Mouse (Mus musculus): ENCODE data around the gene Gm44973. TPM values are rescaled to one million over a fixed set of nuclear protein-coding genes. Genes with fewer than 3 reads are reported as not detected.
"Not testable (repeated sequence)": the region's sequence is repeated elsewhere in the genome, so short reads cannot be mapped to it uniquely, and the experiment has no call there.

Gm44973 gene
- total RNA-seq (2021) = not detected in 2 replicates
- long read RNA-seq, experiment 1, partial matches to known transcripts = 0 of 1 reads
- long read RNA-seq, experiment 1, other reads (novel, unspliced or antisense) = 1 of 1 reads
- long read RNA-seq, experiment 2, partial matches to known transcripts = 0 of 4 reads
- long read RNA-seq, experiment 2, other reads (novel, unspliced or antisense) = 4 of 4 reads

- peak; percentile 98 for DNase-seq
These were observed at the start of gene Gm44973 for GRCm38 (mm10) chr7:5015118-5016001. TSS of gene Gm44973 (plus strand) at chr7:5015496.

DNA sequence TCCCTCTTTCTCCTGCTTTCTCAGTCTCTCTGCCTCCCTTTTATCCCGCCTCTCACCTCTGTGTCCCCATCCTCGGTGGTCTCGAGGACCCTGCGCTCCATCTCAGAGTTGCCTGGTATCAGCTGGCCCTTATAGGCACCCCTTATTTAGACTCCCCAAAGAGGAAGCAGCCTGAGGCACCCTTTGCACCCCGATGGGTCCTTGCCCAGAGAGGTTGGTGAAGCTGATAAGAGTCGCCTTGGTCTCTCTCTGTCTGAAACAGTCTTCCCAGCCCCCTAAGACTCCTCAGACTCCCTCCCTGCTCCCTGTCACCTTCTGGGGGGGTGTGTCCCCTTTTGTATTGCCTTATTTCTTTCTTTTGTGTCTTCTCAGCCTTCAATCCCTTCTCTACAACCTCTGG lies 44.2 kb upstream of the Gm44973 start, which contains the start of gene Sbk3:
Gene Sbk3 (minus strand): TSS at position 101 of the 400 bp plus-strand sequence.
- DNase-seq = no peak

DNA sequence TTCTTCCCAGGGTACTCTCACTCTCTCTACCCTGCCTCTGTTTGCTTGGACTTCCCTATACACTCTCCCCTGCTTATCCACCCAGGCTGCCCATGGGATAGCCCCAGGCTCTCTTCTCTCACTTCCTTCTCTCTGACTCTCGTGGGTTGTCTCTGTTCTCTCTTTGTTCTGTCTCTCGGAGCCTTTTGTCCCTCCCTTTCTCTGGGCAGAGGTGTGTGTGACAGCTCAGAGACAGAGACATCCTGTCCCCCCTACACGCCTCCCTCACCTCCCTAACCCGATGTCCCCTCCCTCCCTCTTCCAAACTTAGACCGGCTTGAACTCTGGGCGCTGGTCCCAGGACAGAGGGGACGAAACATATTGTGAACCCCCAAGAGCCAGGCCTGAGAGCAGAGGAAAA lies 43.6 kb upstream of the Gm44973 start:
- DNase-seq = no peak

- DNase-seq = peak; percentile 81
These were observed 42.8 kb upstream of the Gm44973 start for GRCm38 (mm10) chr7:4972321-4973047.

DNA sequence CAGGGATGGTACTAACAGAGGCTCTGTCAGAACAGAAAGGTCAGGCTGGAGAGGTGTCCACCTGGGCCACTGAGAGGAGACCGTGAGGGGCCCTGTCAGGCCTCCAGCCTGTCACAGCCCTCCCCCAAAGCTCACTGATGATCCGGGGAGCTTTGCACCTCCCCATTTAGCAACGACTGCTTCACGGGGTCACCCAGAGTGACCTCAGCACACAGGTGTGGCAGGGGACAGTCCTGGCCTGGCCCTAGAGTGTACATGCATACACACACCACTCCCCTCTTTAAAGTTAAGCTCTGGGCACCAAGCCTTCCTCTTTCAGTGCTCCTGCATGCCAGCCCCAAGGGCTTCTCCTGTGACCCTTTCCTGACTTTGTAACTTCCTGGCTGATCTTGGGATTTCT lies 39.8 kb upstream of the Gm44973 start:
- DNase-seq = no peak

GRCm38 (mm10) chr7:4976832-4977231 lies 38.5 kb upstream of the Gm44973 start:
- DNase-seq = no peak

GRCm38 (mm10) chr7:4988250-4988649 lies 27.0 kb upstream of the Gm44973 start:
- no peak for DNase-seq

DNA sequence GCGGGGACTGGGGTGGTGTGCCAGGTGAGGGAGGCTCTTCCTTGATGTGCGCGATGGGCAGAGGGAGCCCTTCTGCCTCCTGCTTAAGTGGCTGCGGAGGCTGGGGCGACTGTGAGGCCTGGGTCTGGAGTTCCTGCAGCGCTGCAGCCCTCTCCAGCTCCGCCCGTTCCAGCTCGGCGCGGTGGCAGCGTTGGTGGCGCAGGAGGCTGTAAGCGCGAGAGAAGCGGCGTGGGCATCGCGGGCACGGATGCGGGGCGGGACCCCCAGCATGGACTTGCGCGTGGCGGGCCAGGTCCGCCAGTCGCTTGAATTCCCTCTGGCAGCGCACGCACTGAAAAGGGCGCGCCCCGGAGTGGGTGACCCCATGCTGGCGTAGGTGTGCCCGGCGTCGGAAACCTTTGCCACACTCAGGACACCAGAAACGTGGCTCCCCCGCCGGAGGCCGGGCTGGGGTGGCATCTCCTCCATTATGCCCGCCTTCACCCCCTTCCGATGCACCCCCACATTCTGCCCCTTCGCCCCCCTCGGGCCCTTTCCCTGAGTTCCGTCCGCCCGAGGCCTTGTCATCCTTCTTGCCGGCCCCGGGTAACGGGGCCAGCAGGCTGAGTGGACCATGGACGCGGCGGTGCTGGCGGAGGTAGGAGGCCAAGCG lies 21.8 kb upstream of the Gm44973 start:
- DNase-seq = no peak

- DNase-seq = no peak
These were observed 21.1 kb upstream of the Gm44973 start for GRCm38 (mm10) chr7:4993999-4994788.

DNA sequence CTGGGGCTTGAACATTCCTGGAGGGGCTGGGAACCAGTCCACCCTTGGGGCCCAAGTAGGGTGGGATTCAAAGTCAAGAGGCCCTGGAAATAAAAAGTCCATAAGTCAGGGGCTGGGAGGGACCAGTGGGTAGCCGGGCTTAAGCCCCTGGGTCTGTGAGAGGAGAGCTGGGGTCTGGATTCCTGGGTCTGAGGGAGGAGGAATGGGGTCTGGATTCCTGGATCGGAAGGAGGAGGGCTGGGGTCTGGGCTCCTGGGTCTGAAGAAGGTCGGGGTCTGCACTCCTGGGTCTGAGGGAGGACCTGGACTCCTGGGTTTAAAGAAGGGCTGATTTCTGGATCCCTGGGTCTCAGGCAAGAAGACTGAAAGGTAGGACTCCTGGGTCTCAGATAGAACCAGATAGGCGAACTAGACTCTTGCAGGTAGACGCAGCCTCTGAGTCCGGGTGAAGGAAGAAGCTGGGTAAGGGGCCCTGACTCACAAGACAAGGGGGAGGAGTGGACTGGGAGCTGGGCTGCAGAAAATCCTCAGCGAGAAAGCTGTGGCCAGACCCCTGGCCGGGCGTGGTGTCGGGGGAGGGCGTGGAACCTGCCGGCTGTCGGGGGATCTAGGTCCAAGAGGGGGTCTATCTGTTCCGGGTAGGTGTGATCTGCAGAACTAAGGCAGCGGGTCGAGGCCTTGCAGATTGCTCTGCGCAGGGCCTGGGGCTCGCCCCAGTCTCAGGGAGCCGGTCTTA lies 19.9 kb upstream of the Gm44973 start:
- no peak for DNase-seq

DNA sequence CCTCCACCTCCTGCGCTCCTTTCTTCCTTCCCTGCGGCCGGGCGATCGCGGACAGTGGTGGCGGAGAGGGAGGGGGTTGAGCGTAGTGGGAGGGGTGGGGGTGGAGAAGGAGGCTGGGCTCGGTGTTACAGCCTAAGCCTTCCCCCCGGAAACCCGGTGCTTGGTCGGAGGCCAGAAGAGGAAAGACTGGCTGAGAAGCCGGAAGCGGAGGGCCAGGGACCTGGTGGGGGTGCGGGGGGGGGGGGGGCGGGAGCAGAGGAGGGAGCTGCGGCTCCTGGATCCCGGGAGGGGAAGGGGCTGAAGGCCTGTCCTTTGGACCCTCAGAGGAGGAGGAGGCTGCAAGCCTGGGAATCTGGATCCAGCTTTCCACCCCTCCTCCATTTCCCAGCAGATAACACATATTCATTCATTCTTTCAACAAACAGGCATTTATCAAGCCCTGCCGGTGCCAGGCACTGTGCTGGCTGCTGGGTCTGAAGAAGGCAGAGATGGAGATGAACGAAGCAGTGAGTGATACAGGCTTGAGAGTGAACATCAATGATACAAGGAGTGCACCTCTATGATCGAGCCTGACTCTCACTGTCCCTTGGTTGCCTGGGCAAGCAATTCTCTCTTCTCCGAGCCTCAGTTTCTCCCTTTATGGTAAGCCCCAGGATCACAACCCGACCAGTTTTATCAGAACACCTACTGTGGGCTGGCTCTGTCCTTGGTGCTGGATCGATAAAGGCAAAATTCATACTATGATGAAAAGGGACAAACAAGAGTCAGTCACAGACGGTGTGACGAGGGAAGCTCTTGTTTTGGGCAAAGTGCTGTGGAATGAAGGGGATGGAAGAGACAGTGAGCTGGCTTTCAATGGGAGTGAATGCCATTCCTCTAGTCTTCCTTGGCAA lies 19.0 kb upstream of the Gm44973 start, which contains the start of gene Zfp579:
Gene Zfp579 (minus strand): TSS at position 156 of the 893 bp plus-strand sequence.
- DNase-seq = peak; percentile 98

DNA sequence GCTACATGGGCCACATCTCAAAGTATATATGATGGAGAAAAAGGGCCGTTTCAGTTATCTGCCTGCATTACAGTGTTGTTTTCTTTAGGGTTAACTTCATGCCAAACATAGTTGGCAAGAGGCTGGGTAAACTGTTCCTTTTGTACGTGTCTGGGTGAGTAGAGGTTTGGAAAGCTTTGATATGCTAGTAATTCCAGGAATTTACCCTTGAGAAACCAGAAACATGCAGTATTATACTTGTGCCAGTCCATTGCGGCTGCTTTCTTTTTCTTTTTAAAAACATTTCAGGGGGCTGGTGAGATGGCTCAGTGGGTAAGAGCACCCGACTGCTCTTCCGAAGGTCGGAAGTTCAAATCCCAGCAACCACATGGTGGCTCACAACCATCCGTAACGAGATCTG lies 18.4 kb upstream of the Gm44973 start:
- no peak for DNase-seq

- DNase-seq = peak; percentile 61
These were observed 15.4 kb upstream of the Gm44973 start for GRCm38 (mm10) chr7:4999876-5000275.

DNA sequence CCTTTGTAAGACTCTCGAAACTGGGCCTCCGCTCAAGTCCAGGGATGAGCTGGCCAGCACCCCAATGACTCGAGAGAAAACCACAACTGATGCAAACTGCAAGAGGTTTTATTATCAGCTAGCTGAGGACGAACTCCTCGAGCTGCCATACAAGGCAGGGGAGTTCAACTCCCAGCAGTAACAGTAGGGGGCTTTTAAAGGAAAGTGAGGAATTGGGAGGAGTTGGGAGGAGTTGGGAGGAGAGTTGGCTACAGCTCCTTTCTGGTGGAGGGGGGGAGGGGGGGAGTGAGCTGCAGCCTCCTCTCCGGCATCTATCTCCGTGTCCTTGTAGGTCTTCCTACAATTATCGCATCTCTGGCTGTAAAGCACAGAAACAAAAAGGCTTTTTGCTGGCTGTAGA lies 12.4 kb upstream of the Gm44973 start:
- DNase-seq = not testable (repeated sequence)

DNA sequence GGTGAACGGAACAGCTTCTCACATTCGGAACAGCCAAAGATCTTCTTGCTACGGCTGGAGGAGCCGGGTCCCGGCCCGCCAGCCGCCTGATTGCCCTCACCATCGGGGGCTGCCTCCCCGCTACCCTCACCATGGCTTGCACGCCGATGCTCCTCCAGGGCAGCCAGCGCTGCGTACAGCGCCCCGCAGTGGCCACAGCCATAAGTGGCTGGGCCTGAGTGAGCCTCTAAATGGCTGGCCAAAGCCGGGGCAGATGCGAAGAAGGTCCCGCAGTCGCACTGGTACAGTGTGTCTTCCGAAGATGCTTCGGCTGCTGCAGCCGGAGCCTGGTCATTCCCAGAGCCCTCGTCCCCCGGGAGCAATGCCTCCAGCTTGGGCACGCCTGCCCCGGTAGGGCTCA lies 7.1 kb upstream of the Gm44973 start:
- no peak for DNase-seq

DNA sequence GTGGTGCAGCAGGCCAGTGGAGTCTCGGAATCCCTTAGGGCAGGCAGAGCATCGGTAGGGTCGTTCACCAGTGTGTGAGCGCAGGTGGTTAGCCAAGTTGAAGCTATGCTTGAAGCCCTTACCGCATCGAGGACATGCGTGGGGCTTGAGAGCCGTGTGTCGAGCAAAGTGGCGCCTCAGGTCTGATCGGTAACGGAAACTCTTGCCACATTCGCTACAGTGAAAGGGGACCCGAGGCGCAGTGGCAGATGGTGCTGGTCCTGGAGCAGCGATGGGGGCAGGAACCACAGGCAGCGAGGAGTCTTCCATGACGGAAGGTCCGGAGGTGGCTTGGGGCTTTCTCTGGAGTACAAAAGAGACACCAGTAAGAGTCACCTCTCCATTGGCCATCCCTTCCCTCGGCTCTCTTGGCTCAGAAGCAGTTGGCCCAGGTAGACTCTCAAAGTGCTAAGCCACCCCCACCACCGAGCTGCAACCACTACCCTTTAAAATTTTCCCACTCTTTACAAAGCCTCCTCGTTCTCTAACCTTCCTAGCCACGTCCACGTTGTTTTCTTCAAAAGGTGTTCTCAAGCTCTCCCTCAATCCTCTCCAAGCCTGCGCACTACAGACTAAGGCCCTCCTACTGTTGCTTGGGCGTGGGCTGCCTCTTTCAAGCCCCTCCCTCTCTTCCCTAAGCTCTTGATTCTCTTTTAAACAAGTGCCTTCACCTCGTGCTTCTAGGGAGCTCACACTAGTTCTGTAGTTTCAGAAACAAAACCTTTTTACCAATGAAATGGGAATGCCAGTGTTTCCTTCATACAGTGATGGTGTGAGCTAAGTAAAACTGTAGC lies 2.4 kb upstream of the Gm44973 start:
- DNase-seq = no peak

- peak; percentile 98 for DNase-seq
These were observed 812 bp upstream of the Gm44973 start, which contains the start of the genes Zfp524 and Fiz1 for GRCm38 (mm10) chr7:5014251-5015117. TSS of gene Zfp524 (plus strand) at chr7:5014415. TSS of gene Fiz1 (minus strand) at chr7:5014697.

GRCm38 (mm10) chr7:5016057-5016456 lies 761 bp downstream of the Gm44973 start:
- no peak for DNase-seq

All from adrenal gland, postnatal 14 days (tissue).